Mouse (Mus musculus) kidney, adult 2 months (tissue): ENCODE measurements around the gene Meis1.

Experiments
- CTCF ChIP-seq: fragments of 200-500 bp; conservative IDR thresholded peaks from 2 replicates; pipeline ENCODE4 v1.5.1; 2011; ENCODE audit warnings: low read depth, mild to moderate bottlenecking, control low read depth, low read length, moderate library complexity, mixed read lengths; ENCODE audit not compliant: insufficient read depth, insufficient read length
- POLR2A ChIP-seq: fragments of 200-500 bp; IDR thresholded peaks from one replicate; pipeline ENCODE4 v1.6.1; 2011; ENCODE audit warnings: low read depth, low read length, control low read depth

DNA sequence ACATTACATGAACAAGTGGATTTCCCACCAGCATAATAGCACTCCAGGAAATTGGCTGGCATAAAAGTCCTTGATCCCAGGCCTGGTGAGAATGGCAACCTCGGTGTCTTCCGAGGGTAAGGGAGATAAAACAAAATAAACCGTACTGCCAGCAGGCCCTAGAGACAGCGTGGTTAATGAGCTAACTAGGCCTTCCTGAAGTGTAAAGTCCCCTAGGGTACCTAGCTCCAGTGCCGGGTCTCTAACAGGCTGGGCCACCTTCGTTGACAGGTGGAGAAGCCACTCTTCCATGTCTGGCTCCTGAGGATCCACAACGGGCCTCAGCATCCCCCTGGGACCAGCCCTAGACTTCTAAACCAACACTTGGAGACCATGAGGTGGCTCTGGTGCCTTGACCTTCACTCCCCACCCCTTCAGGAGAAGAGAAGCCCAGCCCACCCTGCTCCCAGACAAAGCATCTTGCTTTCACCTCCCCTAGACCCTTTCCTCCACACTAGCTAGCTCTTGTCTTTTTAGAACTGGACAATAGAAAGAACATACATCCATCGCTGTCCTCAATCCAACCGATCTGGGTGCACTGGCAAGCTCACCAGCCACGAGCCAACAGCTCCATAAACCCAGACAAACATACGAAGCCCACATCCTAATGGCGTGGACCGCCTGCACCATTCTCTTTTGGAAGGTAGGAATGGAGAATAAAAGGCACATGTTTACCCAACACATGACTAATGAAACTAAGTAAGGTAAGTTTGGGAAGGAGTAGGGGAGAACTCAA, 10.0 kb downstream of the Meis1 start:
- TF ChIP-seq CTCF (no peak), POLR2A (no peak)
